Mouse (Mus musculus): Measurements from ENCODE around the gene Nat14.

DNA sequence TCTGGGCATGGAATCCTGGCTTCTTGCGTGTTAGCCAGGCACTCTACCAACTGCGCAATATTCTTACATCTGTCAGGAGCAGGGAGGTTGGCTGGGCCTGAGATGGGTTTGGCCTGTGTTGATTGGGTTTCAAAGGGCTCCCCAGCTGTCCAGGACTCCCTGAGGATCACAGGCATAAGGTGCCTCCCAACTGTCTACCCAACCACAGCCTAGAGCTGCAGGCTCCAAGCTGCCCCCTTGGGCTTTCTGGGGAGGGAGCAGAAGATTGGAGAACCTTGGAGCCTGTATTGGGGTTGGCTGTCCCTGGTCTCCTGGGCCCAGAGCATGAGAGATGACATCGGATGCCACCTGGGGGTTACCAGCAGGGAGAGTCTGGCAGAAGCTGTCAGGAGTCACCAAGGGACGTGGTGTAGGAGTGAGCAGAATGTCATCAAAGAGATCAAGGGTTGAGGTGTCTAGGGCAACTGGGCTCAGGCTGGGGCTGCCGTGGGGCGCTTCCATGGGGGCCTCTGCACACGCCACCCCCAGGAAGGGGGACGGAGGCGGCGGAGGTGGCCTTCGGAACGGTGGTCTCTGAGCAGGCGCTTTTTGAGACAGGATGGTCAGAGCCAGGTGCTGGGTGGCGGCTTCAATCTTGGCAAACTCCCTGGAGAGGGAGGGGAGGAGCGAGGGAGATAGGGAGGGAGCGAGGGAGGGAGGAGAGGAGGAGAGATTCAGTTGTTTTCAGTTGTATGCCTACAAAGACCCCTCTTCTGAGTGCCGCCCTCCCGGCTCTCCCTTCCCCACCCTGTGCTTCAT is 22.8 kb upstream of the Nat14 start:
- TF ChIP-seq POLR2A (IDR thresholded peaks at IDR 0.05; ENCODE audit: borderline replicate concordance, low read depth, low read length) (no peak), CTCF (IDR thresholded peaks at IDR 0.05; ENCODE audit: low read depth, low read length) (no peak)
